Mouse (Mus musculus) cortical plate, adult 2 months (tissue): ENCODE results near the gene Ralgps2.

ENCODE experiments used
- CTCF ChIP-seq: fragments of 200-500 bp; IDR thresholded peaks from 2 replicates; pipeline ENCODE4 v1.5.1; 2011; ENCODE audit warnings: mild to moderate bottlenecking, control low read depth, low read length; ENCODE audit not compliant: insufficient read depth; ENCODE audit errors: extremely low read depth
- POLR2A ChIP-seq: fragments of 200-500 bp; IDR thresholded peaks from 2 replicates; pipeline ENCODE4 v1.6.1; 2011; ENCODE audit warnings: mild to moderate bottlenecking, low read length, control low read depth; ENCODE audit not compliant: insufficient read depth; ENCODE audit errors: extremely low read depth

DNA sequence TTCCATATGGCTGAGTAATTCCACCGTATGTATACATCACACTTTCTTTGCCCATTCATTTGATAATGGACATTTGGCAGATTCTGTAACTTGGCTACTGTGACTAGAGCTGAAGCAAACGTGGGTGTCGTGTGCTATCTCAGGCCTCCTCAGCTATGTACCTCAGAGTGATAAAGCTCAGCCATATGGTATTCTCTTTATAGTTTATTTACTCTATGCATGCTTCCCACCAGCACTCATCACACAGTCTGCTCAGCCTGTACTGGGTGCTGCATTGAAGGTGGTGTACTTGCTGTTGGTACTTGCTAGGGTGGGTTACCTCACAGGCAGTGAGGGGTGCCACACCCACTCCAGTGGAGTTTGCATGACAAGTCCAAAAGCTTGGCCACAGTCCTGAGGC, 174.1 kb downstream of the Ralgps2 start:
- TF ChIP-seq CTCF: no peak
- no peak for TF ChIP-seq POLR2A
